Mouse (Mus musculus) midbrain, embryonic 15.5 days (tissue): ENCODE results near the gene Kansl2. TPM values are rescaled to one million over a fixed set of nuclear protein-coding genes. Genes with fewer than 3 reads are reported as not detected.

Source experiments
- ATAC-seq: fragments of 200-750 bp; cut with Nextera tagmentation; replicated peaks from 2 replicates; pipeline ENCODE4 v1.8.0; 2017; ENCODE audit warnings: moderate TSS enrichment
- H3K27ac ChIP-seq: fragments of 300-500 bp; sonication (generic); 2 replicates; pipeline ENCODE4 v1.5.1; 2015; ENCODE audit warnings: mild to moderate bottlenecking, inconsistent platforms
- H3K27me3 ChIP-seq: fragments of 300-500 bp; sonication (generic); replicated peaks from 2 replicates; pipeline ENCODE4 v1.6.1; 2015; ENCODE audit warnings: inconsistent platforms
- H3K36me3 ChIP-seq: fragments of 300-500 bp; sonication (generic); replicated peaks from 2 replicates; pipeline ENCODE4 v1.6.1; 2015; ENCODE audit warnings: inconsistent platforms
- H3K4me1 ChIP-seq: fragments of 300-500 bp; sonication (generic); 2 replicates; pipeline ENCODE4 v1.6.1; 2015; ENCODE audit warnings: inconsistent platforms
- H3K4me2 ChIP-seq: fragments of 300-500 bp; sonication (generic); 2 replicates; pipeline ENCODE4 v1.6.1; 2015; ENCODE audit warnings: inconsistent platforms, mild to moderate bottlenecking, moderate library complexity
- H3K4me3 ChIP-seq: fragments of 300-500 bp; sonication (generic); 2 replicates; pipeline ENCODE4 v1.5.1; 2015; ENCODE audit warnings: mild to moderate bottlenecking, inconsistent platforms
- H3K9ac ChIP-seq: fragments of 300-500 bp; sonication (generic); 2 replicates; pipeline ENCODE4 v1.6.1; 2015; ENCODE audit warnings: mild to moderate bottlenecking, inconsistent platforms
- H3K9me3 ChIP-seq: fragments of 300-500 bp; sonication (generic); 2 replicates; pipeline ENCODE4 v1.6.1; 2016; ENCODE audit warnings: inconsistent platforms
- WGBS: fragments of 180-500 bp; shearing (Covaris S2); methylation state at CpG from one replicate; pipeline ENCODE4 v1.1.7; 2015; ENCODE audit warnings: mixed read lengths; 5-methylcytosine and 5-hydroxymethylcytosine counted together
- polyA plus RNA-seq: library from polyadenylated mRNA; unstranded; fragments of >200 nt; fragmentation: Nextera tagmentation; extraction: Ambion mirVana; gene quantifications from 2 replicates; pipeline ENCODE4 v1.2.1, GENCODE M21; 2015

Gene Kansl2
- polyA plus RNA-seq, 1 experiment from 2014 or later: 124 TPM

DNA sequence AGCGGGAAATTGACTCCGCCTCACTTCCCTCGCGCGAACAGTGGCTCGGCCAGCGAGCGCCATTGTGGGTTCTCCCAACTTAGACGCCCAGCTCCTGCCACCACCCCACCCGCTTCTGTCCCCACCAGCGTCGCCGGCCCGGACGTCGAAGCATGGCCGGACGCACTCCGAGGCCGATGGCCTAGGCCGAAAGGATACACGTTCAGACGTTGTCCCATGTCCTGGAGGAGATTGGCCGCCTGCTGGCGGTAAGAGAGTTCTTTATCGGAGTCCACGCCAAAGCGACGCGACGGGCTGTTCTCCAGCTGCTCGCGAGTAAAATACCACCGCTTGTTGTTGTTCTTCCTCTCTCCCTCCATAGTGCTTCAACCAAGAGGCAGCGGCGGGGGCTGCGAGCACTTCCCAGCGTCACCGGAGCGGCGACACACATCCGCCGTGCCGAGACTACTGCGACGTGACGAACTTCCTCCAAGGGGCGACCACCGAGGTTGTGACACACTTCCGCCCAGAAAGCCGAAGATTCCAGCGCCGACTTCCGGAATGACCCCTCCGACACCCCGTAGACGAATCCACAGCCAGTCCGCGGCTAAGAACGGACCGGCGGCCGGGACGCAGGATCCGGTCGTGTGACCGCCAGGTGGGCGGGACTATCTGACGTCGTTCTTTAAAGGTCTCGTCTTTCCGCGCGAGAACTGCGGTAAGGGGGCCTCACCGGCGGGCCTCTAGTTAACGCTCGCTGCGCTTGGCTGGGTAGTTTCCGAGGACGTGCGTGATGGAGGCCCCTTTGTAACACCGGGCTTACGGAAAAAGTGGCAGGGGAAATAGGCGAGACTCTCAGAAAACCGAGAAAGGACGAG, 33.4 kb upstream of the Kansl2 start:
- H3K9me3 ChIP-seq: no peaks in the 10 kb centered on the region
- peak overlapping the region; percentile 96 for H3K4me3 ChIP-seq
- under 1% methylated on average over 88 of the region's 88 CpGs for WGBS
- ATAC-seq: peak; percentile 97
- H3K4me2 ChIP-seq: peak overlapping the region; percentile 71
- H3K9ac ChIP-seq: peak overlapping the region; percentile 84
- peaks cover 4% of the 10 kb centered on the region; the same call in 1 of the 2 replicates for H3K36me3 ChIP-seq
- H3K27ac ChIP-seq: peak overlapping the region; percentile 93
- peaks cover 38% of the 10 kb centered on the region for H3K4me1 ChIP-seq
- no peaks in the 10 kb centered on the region for H3K27me3 ChIP-seq

DNA sequence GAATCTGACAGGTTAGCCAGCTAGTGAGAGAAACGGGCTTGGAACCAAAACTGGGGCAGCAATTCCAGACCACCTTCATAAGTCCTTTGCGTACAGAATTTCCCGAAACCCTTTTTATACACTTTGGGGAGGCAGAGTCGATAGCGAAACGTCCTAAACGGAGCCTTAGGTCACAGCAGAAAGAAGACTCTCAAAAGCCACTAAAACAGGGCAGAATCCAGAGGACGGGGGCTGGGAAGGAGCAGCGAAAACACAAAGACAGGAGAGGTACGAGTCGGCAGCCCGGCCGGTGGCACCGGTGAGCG, 32.9 kb upstream of the Kansl2 start:
- no peak for ATAC-seq
- WGBS: 1% methylated on average over 15 of the region's 15 CpGs
- H3K4me2 ChIP-seq: peak overlapping the region; percentile 71
- no peaks in the 10 kb centered on the region for H3K27me3 ChIP-seq
- H3K4me3 ChIP-seq: peak overlapping the region; percentile 96
- H3K9me3 ChIP-seq: no peaks in the 10 kb centered on the region
- H3K27ac ChIP-seq: peak overlapping the region; percentile 93
- H3K4me1 ChIP-seq: peaks cover 38% of the 10 kb centered on the region
- H3K36me3 ChIP-seq: peaks cover 4% of the 10 kb centered on the region; the same call in 1 of the 2 replicates
- peak overlapping the region; percentile 84 for H3K9ac ChIP-seq

GRCm38 (mm10) chr15:98557186-98557585, 23.1 kb upstream of the Kansl2 start:
- H3K4me2 ChIP-seq: no peak overlapping the region
- no peaks in the 10 kb centered on the region for H3K4me1 ChIP-seq
- no peak overlapping the region for H3K27ac ChIP-seq
- no peak overlapping the region for H3K9ac ChIP-seq
- H3K4me3 ChIP-seq: no peak overlapping the region
- 89% methylated on average over 5 of the region's 5 CpGs for whole genome bisulfite sequencing
- no peaks in the 10 kb centered on the region for H3K9me3 ChIP-seq
- H3K27me3 ChIP-seq: no peaks in the 10 kb centered on the region
- H3K36me3 ChIP-seq: peaks cover 32% of the 10 kb centered on the region
- no peak for ATAC-seq

GRCm38 (mm10) chr15:98555881-98556280, 21.8 kb upstream of the Kansl2 start:
- peaks cover 43% of the 10 kb centered on the region for H3K36me3 ChIP-seq
- over 99% methylated on average over 4 of the region's 4 CpGs for WGBS

DNA sequence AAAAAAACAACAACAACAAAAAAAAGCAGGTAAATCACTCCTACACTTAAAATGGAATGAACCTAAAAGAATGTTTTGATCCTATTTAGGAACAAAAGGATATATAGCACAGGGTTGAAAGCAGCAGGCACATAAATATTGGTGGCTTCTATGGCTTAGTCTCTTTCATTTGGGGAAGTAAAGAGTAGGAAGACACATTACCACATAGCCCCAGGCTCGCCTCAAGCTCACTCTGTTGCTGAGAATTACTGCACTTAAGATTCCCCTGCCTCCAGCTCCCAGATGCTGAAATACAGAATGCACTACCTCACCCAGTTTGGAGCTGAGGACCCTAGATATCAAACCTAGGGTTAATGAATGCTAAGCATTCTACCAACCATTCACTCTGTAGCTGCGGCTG, 18.7 kb upstream of the Kansl2 start:
- Histone ChIP-seq H3K9me3 (no peaks in the 10 kb centered on the region), H3K9ac (no peak overlapping the region), H3K27me3 (no peaks in the 10 kb centered on the region), H3K27ac (no peak overlapping the region), H3K4me3 (no peak overlapping the region), H3K4me1 (no peaks in the 10 kb centered on the region), H3K4me2 (no peak overlapping the region), H3K36me3 (peaks cover 49% of the 10 kb centered on the region)
- no peak for ATAC-seq
- 86% methylated on average over 2 of the region's 2 CpGs for WGBS

More at GRCm38 (mm10) chr15:98555881-98556280, 21.8 kb upstream of the Kansl2 start:
- no peak overlapping the region for H3K4me3 ChIP-seq
- H3K9ac ChIP-seq: no peak overlapping the region
- H3K4me1 ChIP-seq: no peaks in the 10 kb centered on the region
- ATAC-seq: no peak
- H3K4me2 ChIP-seq: no peak overlapping the region
- H3K9me3 ChIP-seq: no peaks in the 10 kb centered on the region
- no peaks in the 10 kb centered on the region for H3K27me3 ChIP-seq
- no peak overlapping the region for H3K27ac ChIP-seq

- Histone ChIP-seq H3K27me3 (no peaks in the 10 kb centered on the region), H3K9me3 (no peaks in the 10 kb centered on the region), H3K4me2 (no peak overlapping the region), H3K36me3 (peaks cover 66% of the 10 kb centered on the region), H3K4me3 (no peak overlapping the region), H3K9ac (no peak overlapping the region), H3K4me1 (no peaks in the 10 kb centered on the region), H3K27ac (no peak overlapping the region)
- ATAC-seq: no peak
- 92% methylated on average over 5 of the region's 5 CpGs for WGBS
Observed at GRCm38 (mm10) chr15:98546843-98547242, 12.8 kb upstream of the Kansl2 start.

DNA sequence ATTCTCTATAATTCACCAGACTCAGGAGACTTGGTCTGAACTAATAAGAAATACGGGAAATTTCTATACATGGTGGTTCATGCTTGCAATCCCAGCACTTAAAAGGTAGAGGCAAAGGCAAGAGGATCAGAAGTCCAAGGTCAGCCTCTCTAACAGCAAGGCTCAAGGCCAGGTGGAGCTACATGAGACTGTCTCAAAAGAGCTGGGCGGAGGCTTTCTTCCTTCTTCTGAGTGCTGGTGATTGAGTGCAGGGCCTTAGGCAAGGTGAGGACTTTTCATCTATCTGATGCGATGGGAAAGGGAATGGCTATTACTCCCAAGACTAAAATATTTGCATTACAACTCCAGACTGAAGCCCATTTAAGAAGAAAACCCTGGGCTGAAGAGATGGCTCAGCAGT, 11.1 kb upstream of the Kansl2 start:
- H3K4me1 ChIP-seq: no peaks in the 10 kb centered on the region
- H3K4me2 ChIP-seq: no peak overlapping the region
- no peak overlapping the region for H3K9ac ChIP-seq
- no peak for ATAC-seq
- H3K9me3 ChIP-seq: no peaks in the 10 kb centered on the region
- H3K36me3 ChIP-seq: peaks cover 60% of the 10 kb centered on the region
- no peak overlapping the region for H3K27ac ChIP-seq
- WGBS: 96% methylated on average over 3 of the region's 3 CpGs
- H3K4me3 ChIP-seq: no peak overlapping the region
- H3K27me3 ChIP-seq: no peaks in the 10 kb centered on the region

DNA sequence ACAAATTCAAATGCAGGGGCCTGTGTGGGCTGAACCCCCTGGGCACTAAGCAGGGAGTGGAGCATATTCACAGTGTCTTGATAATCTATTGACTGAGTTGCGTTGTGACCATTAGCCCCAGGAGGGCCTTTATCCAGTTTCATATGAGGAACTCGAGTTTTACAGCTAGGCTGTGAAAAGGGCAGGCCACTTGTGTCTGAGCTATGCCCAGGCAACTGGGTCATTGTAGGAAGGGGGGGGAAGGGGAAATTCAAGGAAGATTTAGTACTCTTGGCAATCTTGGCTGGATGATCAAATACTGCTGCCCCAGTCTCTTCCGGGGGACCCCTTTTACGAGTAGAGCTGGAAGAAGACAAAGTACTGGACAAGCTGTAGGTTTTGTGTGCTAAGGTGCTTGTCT, 9.3 kb upstream of the Kansl2 start:
- peaks cover 66% of the 10 kb centered on the region for H3K36me3 ChIP-seq
- 85% methylated on average over 4 of the region's 4 CpGs for WGBS
- ATAC-seq: no peak

GRCm38 (mm10) chr15:98541064-98541463, 7.0 kb upstream of the Kansl2 start:
- Histone ChIP-seq H3K9ac (no peak overlapping the region), H3K27ac (no peak overlapping the region), H3K9me3 (no peaks in the 10 kb centered on the region), H3K4me3 (no peak overlapping the region), H3K4me2 (no peak overlapping the region), H3K27me3 (no peaks in the 10 kb centered on the region), H3K4me1 (no peaks in the 10 kb centered on the region), H3K36me3 (peaks cover 50% of the 10 kb centered on the region)
- no peak for ATAC-seq
- WGBS: 86% methylated on average over 6 of the region's 6 CpGs

More for the DNA sequence above, 9.3 kb upstream of the Kansl2 start:
- Histone ChIP-seq H3K9me3 (no peaks in the 10 kb centered on the region), H3K27ac (no peak overlapping the region), H3K4me3 (no peak overlapping the region), H3K27me3 (no peaks in the 10 kb centered on the region), H3K4me1 (no peaks in the 10 kb centered on the region), H3K4me2 (no peak overlapping the region), H3K9ac (no peak overlapping the region)

DNA sequence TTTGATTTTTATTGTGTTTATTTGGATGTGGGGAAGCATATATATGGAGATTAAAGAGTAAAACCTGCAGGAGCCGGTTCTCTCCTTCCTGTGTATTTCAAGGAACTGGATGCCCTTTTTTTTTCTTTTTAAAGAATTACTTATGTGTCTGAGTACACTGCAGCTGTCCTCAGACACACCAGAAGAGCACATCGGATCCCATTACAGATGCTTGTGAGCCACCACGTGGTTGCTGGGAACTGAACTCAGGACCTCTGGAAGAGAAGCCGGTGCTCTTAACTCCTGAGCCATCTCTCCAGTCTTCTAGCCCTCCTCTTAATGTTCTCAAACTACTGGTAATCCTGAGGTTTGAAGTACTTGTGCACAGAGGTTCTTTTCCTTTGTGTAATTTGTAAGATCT, 3.9 kb upstream of the Kansl2 start:
- Histone ChIP-seq H3K27ac (no peak overlapping the region), H3K4me3 (no peak overlapping the region), H3K4me1 (peaks cover 3% of the 10 kb centered on the region), H3K9ac (no peak overlapping the region), H3K27me3 (no peaks in the 10 kb centered on the region), H3K4me2 (no peak overlapping the region), H3K36me3 (peaks cover 20% of the 10 kb centered on the region), H3K9me3 (no peaks in the 10 kb centered on the region)
- ATAC-seq: no peak
- 79% methylated on average over 4 of the region's 4 CpGs for WGBS

DNA sequence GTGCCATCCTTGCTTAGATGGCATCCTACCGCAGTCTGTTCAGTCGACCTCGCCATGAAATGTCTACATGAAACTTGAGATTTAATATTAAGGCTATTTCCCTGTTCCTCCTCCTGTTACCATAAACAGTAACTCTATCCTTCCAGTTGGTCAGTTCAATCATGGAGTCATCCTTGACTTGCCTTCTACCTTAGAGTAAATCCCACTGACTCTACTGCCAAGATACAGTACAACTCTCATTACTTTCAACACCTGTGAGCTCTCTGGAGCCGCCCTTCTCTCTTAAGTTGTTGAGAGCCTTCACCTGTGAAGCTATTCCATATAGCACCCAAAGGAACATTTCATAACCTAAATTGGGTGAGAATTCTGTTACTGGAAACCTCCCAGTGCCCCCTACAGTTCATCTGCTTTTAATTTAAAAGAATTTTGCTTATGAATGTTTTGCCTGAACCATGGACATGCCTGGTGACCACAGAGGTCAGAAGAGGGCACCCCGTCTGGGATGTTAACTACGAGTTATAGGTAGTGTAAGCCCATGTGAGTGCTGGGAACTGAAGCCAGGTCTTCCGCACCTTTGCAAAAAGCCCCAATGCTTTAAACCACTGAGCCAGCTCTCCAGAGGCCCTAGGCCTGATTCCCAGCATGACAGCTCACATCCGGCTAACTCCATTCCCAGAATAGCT, 2.9 kb upstream of the Kansl2 start:
- H3K4me3 ChIP-seq: no peak overlapping the region
- H3K4me1 ChIP-seq: peaks cover 12% of the 10 kb centered on the region
- no peaks in the 10 kb centered on the region for H3K9me3 ChIP-seq
- H3K27me3 ChIP-seq: no peaks in the 10 kb centered on the region
- ATAC-seq: no peak
- peaks cover 18% of the 10 kb centered on the region for H3K36me3 ChIP-seq
- no peak overlapping the region for H3K4me2 ChIP-seq
- no peak overlapping the region for H3K9ac ChIP-seq
- WGBS: 86% methylated on average over 8 of the region's 8 CpGs
- no peak overlapping the region for H3K27ac ChIP-seq

DNA sequence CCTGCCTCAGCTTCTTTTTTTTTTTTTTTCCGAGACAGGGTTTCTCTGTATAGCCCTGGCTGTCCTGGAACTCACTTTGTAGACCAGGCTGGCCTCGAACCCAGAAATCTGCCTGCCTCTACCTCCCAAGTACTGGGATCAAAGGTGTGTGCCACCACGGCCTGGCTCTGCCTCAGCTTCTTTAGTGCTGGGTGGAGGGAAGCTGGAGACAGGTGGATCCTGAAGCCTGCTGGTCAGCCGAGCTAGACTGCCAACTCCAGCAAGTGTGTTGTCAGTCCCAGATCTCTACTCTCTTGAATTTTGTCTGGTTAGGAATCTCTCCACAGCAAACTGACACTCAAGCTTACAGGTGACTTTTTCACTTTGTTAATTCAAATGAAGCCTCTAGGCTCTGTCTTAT, 1.9 kb upstream of the Kansl2 start:
- no peak for ATAC-seq
- H3K4me3 ChIP-seq: no peak overlapping the region
- H3K4me1 ChIP-seq: peaks cover 20% of the 10 kb centered on the region
- H3K9me3 ChIP-seq: no peaks in the 10 kb centered on the region
- no peak overlapping the region for H3K9ac ChIP-seq
- H3K4me2 ChIP-seq: no peak overlapping the region
- no peak overlapping the region for H3K27ac ChIP-seq
- no peaks in the 10 kb centered on the region for H3K27me3 ChIP-seq
- 91% methylated on average over 4 of the region's 4 CpGs for WGBS
- H3K36me3 ChIP-seq: peaks cover 14% of the 10 kb centered on the region; the same call in 1 of the 2 replicates
